Mouse (Mus musculus): Measurements from ENCODE around the gene Tbx6. TPM values are rescaled to one million over a fixed set of nuclear protein-coding genes. Genes with fewer than 3 reads are reported as not detected.

The Tbx6 gene
- polyA plus RNA-seq, 1 experiment from 2014 or later: 0.35 TPM

GRCm38 (mm10) chr7:126799468-126800268 is 18.4 kb downstream of the Tbx6 start:
- H3K4me2 ChIP-seq (ENCODE audit: low read depth, low read length): peak overlapping the region; percentile 82
- peak overlapping the region; percentile 84 for H3K9ac ChIP-seq (ENCODE audit: low read depth, low read length)
- ATAC-seq (ENCODE audit: low read depth): peak; percentile 92
- H3K4me1 ChIP-seq (ENCODE audit: control insufficient read depth, insufficient read depth, low read length): peaks cover 11% of the 10 kb centered on the region
- H3K27ac ChIP-seq (replicated peaks; ENCODE audit: low read depth, low read length): peak overlapping the region; percentile 99
- peaks cover 38% of the 10 kb centered on the region for H3K36me3 ChIP-seq (ENCODE audit: control insufficient read depth, insufficient read depth, low read length)
- H3K4me3 ChIP-seq (ENCODE audit: low read depth, low read length): peak overlapping the region; percentile 88
- WGBS: under 1% methylated on average over 36 of the region's 38 CpGs
- H3K27me3 ChIP-seq (replicated peaks; ENCODE audit: control insufficient read depth, insufficient read depth, low read length): no peaks in the 10 kb centered on the region
- no peak for DNase-seq (ENCODE audit: low spot score)
- no peaks in the 10 kb centered on the region for H3K9me3 ChIP-seq (ENCODE audit: control insufficient read depth, low read length)

- peak overlapping the region; percentile 84 for H3K9ac ChIP-seq (ENCODE audit: low read depth, low read length)
- H3K9me3 ChIP-seq (ENCODE audit: control insufficient read depth, low read length): no peaks in the 10 kb centered on the region
- DNase-seq (ENCODE audit: low spot score): no peak
- peak overlapping the region; percentile 99 for H3K27ac ChIP-seq (replicated peaks; ENCODE audit: low read depth, low read length)
- H3K4me3 ChIP-seq (ENCODE audit: low read depth, low read length): peak overlapping the region; percentile 88
- 52% methylated on average over 5 of the region's 5 CpGs for WGBS
- H3K36me3 ChIP-seq (ENCODE audit: control insufficient read depth, insufficient read depth, low read length): peaks cover 32% of the 10 kb centered on the region
- H3K27me3 ChIP-seq (replicated peaks; ENCODE audit: control insufficient read depth, insufficient read depth, low read length): no peaks in the 10 kb centered on the region
- H3K4me1 ChIP-seq (ENCODE audit: control insufficient read depth, insufficient read depth, low read length): peaks cover 11% of the 10 kb centered on the region
- peak overlapping the region; percentile 82 for H3K4me2 ChIP-seq (ENCODE audit: low read depth, low read length)
- no peak for ATAC-seq (ENCODE audit: low read depth)
Observed at GRCm38 (mm10) chr7:126800269-126801056, 19.2 kb downstream of the Tbx6 start.

DNA sequence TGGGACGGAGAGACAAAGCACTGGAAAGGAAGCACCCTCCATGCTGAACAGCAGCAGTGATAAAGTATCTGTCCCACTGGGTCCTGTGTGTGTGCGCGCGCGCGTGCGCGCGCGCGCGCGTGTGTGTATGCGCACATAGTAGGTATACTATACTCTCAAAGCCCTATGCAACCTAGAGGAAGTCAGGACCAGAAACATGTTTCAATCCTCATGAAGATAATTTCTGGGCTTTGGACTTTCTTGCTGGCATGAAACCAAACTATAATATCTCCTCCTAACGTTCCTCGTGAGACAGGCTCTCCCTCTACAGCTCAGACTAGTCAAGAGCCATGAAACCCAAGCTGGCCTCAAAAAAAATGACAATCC is 19.8 kb downstream of the Tbx6 start:
- DNase-seq (ENCODE audit: low spot score) (no peak), ATAC-seq (ENCODE audit: low read depth) (no peak)
- Histone ChIP-seq H3K4me2 (ENCODE audit: low read depth, low read length) (no peak overlapping the region), H3K4me3 (ENCODE audit: low read depth, low read length) (no peak overlapping the region), H3K27ac (replicated peaks; ENCODE audit: low read depth, low read length) (no peak overlapping the region), H3K36me3 (ENCODE audit: control insufficient read depth, insufficient read depth, low read length) (peaks cover 28% of the 10 kb centered on the region), H3K27me3 (replicated peaks; ENCODE audit: control insufficient read depth, insufficient read depth, low read length) (no peaks in the 10 kb centered on the region), H3K9ac (ENCODE audit: low read depth, low read length) (no peak overlapping the region), H3K4me1 (ENCODE audit: control insufficient read depth, insufficient read depth, low read length) (peaks cover 11% of the 10 kb centered on the region), H3K9me3 (ENCODE audit: control insufficient read depth, low read length) (no peaks in the 10 kb centered on the region)
- 93% methylated on average over 16 of the region's 16 CpGs for whole genome bisulfite sequencing

DNA sequence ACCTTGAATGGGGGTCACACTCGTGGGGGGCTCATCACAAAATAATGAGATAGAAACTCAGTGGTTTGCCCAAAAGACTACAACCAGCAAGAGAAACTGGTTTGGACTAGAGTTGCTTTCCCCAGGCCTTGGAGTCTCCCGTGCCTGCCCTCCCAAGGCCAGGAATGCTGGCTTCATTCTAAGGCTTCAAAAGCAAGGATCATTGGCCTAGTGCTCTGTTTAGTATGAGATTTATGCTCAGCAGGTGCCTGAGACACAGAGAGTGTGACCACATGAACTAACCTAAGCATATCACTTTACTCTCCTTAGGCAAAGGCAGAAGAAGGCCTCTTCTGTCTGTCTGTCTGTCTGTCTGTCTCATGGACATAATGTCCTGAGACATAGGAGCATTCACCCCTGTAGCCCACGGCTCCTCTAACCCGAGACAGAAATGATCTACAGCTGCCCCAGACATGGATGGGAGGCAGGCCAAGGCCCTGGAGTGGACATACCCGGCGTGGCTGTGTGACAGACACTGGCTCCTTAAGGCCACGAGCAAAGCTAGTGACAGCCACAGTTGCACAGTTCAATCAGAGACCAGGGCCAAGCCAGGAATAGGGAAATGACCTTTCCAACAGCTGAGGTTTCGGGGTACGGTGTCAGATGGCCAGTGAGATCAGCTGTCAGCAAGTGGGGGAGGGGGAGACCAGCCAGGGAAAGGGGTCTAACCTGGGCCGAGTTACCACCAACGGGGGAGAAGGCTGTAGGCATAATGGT is 21.0 kb downstream of the Tbx6 start:
- WGBS: 79% methylated on average over 11 of the region's 11 CpGs
- Histone ChIP-seq H3K36me3 (ENCODE audit: control insufficient read depth, insufficient read depth, low read length) (peaks cover 15% of the 10 kb centered on the region), H3K4me3 (ENCODE audit: low read depth, low read length) (no peak overlapping the region), H3K4me1 (ENCODE audit: control insufficient read depth, insufficient read depth, low read length) (peaks cover 10% of the 10 kb centered on the region), H3K9ac (ENCODE audit: low read depth, low read length) (no peak overlapping the region), H3K4me2 (ENCODE audit: low read depth, low read length) (no peak overlapping the region), H3K27ac (replicated peaks; ENCODE audit: low read depth, low read length) (no peak overlapping the region), H3K27me3 (replicated peaks; ENCODE audit: control insufficient read depth, insufficient read depth, low read length) (no peaks in the 10 kb centered on the region), H3K9me3 (ENCODE audit: control insufficient read depth, low read length) (no peaks in the 10 kb centered on the region)
- DNase-seq (ENCODE audit: low spot score) (no peak), ATAC-seq (ENCODE audit: low read depth) (no peak)

- 87% methylated on average over 6 of the region's 6 CpGs for WGBS
- H3K9me3 ChIP-seq (ENCODE audit: control insufficient read depth, low read length): no peaks in the 10 kb centered on the region
- no peak overlapping the region for H3K9ac ChIP-seq (ENCODE audit: low read depth, low read length)
- no peaks in the 10 kb centered on the region for H3K27me3 ChIP-seq (replicated peaks; ENCODE audit: control insufficient read depth, insufficient read depth, low read length)
- H3K4me2 ChIP-seq (ENCODE audit: low read depth, low read length): no peak overlapping the region
- no peak for ATAC-seq (ENCODE audit: low read depth)
- no peak overlapping the region for H3K27ac ChIP-seq (replicated peaks; ENCODE audit: low read depth, low read length)
- H3K4me3 ChIP-seq (ENCODE audit: low read depth, low read length): no peak overlapping the region
- peaks cover 14% of the 10 kb centered on the region for H3K4me1 ChIP-seq (ENCODE audit: control insufficient read depth, insufficient read depth, low read length)
- DNase-seq (ENCODE audit: low spot score): no peak
- H3K36me3 ChIP-seq (ENCODE audit: control insufficient read depth, insufficient read depth, low read length): 0 out of 2 replicates have a peak, but pooled peaks cover 13% of the 10 kb centered on the region
Observed at GRCm38 (mm10) chr7:126803181-126803580, 21.9 kb downstream of the Tbx6 start.

DNA sequence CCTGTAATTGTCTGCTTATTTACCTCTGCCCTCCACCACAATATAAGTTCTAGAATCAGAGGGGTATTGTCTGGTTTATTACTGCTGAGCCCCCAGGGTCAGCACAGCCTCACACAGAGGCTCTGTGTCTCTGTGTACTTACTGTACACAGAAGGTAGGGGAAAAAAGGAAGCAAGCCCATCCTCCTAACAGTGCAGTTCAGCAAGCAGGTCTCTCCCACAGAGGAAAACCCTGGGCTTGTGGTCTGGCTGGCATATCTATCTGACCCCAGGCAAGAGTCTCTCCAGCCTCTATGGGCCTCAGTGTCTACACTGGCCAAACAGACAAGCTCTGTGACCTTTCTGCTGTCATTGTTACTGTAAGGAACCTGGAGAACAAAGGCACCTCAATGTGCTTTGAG is 22.5 kb downstream of the Tbx6 start:
- no peaks in the 10 kb centered on the region for H3K9me3 ChIP-seq (ENCODE audit: control insufficient read depth, low read length)
- DNase-seq (ENCODE audit: low spot score) (no peak), ATAC-seq (ENCODE audit: low read depth) (no peak)
- no peak overlapping the region for H3K27ac ChIP-seq (replicated peaks; ENCODE audit: low read depth, low read length)
- no peak overlapping the region for H3K9ac ChIP-seq (ENCODE audit: low read depth, low read length)
- H3K4me1 ChIP-seq (ENCODE audit: control insufficient read depth, insufficient read depth, low read length): peaks cover 17% of the 10 kb centered on the region
- no peak overlapping the region for H3K4me3 ChIP-seq (ENCODE audit: low read depth, low read length)
- H3K4me2 ChIP-seq (ENCODE audit: low read depth, low read length): no peak overlapping the region
- 0 out of 2 replicates have a peak, but pooled peaks cover 13% of the 10 kb centered on the region for H3K36me3 ChIP-seq (ENCODE audit: control insufficient read depth, insufficient read depth, low read length)
- H3K27me3 ChIP-seq (replicated peaks; ENCODE audit: control insufficient read depth, insufficient read depth, low read length): no peaks in the 10 kb centered on the region

GRCm38 (mm10) chr7:126806956-126807355 is 25.7 kb downstream of the Tbx6 start:
- H3K36me3 ChIP-seq (ENCODE audit: control insufficient read depth, insufficient read depth, low read length): 0 out of 2 replicates have a peak, but pooled peaks cover 13% of the 10 kb centered on the region
- no peaks in the 10 kb centered on the region for H3K27me3 ChIP-seq (replicated peaks; ENCODE audit: control insufficient read depth, insufficient read depth, low read length)
- H3K4me1 ChIP-seq (ENCODE audit: control insufficient read depth, insufficient read depth, low read length): peaks cover 15% of the 10 kb centered on the region
- no peak for DNase-seq (ENCODE audit: low spot score)
- H3K27ac ChIP-seq (replicated peaks; ENCODE audit: low read depth, low read length): no peak overlapping the region
- 67% methylated on average over 6 of the region's 6 CpGs for WGBS
- ATAC-seq (ENCODE audit: low read depth): no peak
- H3K4me2 ChIP-seq (ENCODE audit: low read depth, low read length): no peak overlapping the region
- no peak overlapping the region for H3K4me3 ChIP-seq (ENCODE audit: low read depth, low read length)
- no peak overlapping the region for H3K9ac ChIP-seq (ENCODE audit: low read depth, low read length)
- H3K9me3 ChIP-seq (ENCODE audit: control insufficient read depth, low read length): no peaks in the 10 kb centered on the region

GRCm38 (mm10) chr7:126807405-126807804 is 26.1 kb downstream of the Tbx6 start:
- ATAC-seq (ENCODE audit: low read depth) (no peak), DNase-seq (ENCODE audit: low spot score) (no peak)
- Histone ChIP-seq H3K27ac (replicated peaks; ENCODE audit: low read depth, low read length) (peak overlapping the region; percentile 81; the same call in 1 of the 2 replicates), H3K4me3 (ENCODE audit: low read depth, low read length) (peak overlapping the region; percentile 67; the same call in 1 of the 2 replicates), H3K27me3 (replicated peaks; ENCODE audit: control insufficient read depth, insufficient read depth, low read length) (no peaks in the 10 kb centered on the region), H3K9ac (ENCODE audit: low read depth, low read length) (peak overlapping the region; percentile 82; the same call in 1 of the 2 replicates), H3K36me3 (ENCODE audit: control insufficient read depth, insufficient read depth, low read length) (0 out of 2 replicates have a peak, but pooled peaks cover 13% of the 10 kb centered on the region), H3K4me2 (ENCODE audit: low read depth, low read length) (peak overlapping the region; percentile 89), H3K9me3 (ENCODE audit: control insufficient read depth, low read length) (no peaks in the 10 kb centered on the region), H3K4me1 (ENCODE audit: control insufficient read depth, insufficient read depth, low read length) (peaks cover 15% of the 10 kb centered on the region)
- WGBS: 68% methylated on average over 4 of the region's 4 CpGs
